Mouse (Mus musculus): Measurements from ENCODE around the gene Fndc10.
"Not testable (repeated sequence)": the region's sequence is repeated elsewhere in the genome, so short reads cannot be mapped to it uniquely, and the experiment has no call there.

Gene Fndc10

GRCm38 (mm10) chr4:155736421-155736820 lies 42.3 kb downstream of the Fndc10 start:
- DNase-seq = no peak

GRCm38 (mm10) chr4:155738262-155738661 lies 44.1 kb downstream of the Fndc10 start:
- DNase-seq = no peak

- DNase-seq = no peak
These were observed 45.0 kb downstream of the Fndc10 start for GRCm38 (mm10) chr4:155739152-155739551.

- DNase-seq = no peak
These were observed 45.8 kb downstream of the Fndc10 start for GRCm38 (mm10) chr4:155739741-155740636.

GRCm38 (mm10) chr4:155740681-155741080 lies 46.5 kb downstream of the Fndc10 start:
- not testable (repeated sequence) for DNase-seq

GRCm38 (mm10) chr4:155742684-155743083 lies 48.5 kb downstream of the Fndc10 start:
- DNase-seq = no peak

- DNase-seq = no peak
These were observed 50.3 kb downstream of the Fndc10 start for GRCm38 (mm10) chr4:155744474-155744873.

GRCm38 (mm10) chr4:155745136-155745535 lies 51.0 kb downstream of the Fndc10 start:
- DNase-seq = no peak
